Mouse (Mus musculus) lung, postnatal 0 days (tissue): ENCODE results near the gene Krtap16-1. TPM values are rescaled to one million over a fixed set of nuclear protein-coding genes. Genes with fewer than 3 reads are reported as not detected.

Source experiments
- ATAC-seq: fragments of 200-750 bp; cut with Nextera tagmentation; 2 replicates; pipeline ENCODE4 v1.8.0; 2017; ENCODE audit warnings: moderate library complexity
- DNase-seq: peaks from one replicate; pipeline ENCODE4 v3.0.0-alpha.2; 2016; ENCODE audit warnings: low spot score
- H3K27ac ChIP-seq: fragments of 300-500 bp; sonication (generic); 2 replicates; pipeline ENCODE4 v1.5.1; 2014; ENCODE audit warnings: antibody characterized with exemption, mild to moderate bottlenecking, low read length, mixed read lengths
- H3K27me3 ChIP-seq: fragments of 300-500 bp; sonication (generic); replicated peaks from 2 replicates; pipeline ENCODE4 v1.6.1; 2014; ENCODE audit warnings: low read length, mixed read lengths; ENCODE audit not compliant: insufficient read depth
- H3K36me3 ChIP-seq: fragments of 300-500 bp; sonication (generic); 2 replicates; pipeline ENCODE4 v1.6.1; 2014; ENCODE audit warnings: low read length, mixed read lengths; ENCODE audit not compliant: insufficient read depth
- H3K4me1 ChIP-seq: fragments of 300-500 bp; sonication (generic); 2 replicates; pipeline ENCODE4 v1.6.1; 2014; ENCODE audit warnings: antibody characterized with exemption, low read depth, low read length, mixed read lengths; ENCODE audit not compliant: insufficient read depth
- H3K4me2 ChIP-seq: fragments of 300-500 bp; sonication (generic); replicated peaks from 2 replicates; pipeline ENCODE4 v1.6.1; 2014; ENCODE audit warnings: low read depth, mild to moderate bottlenecking, low read length, moderate library complexity, mixed read lengths
- H3K4me3 ChIP-seq: fragments of 300-500 bp; sonication (generic); 2 replicates; pipeline ENCODE4 v1.5.1; 2014; ENCODE audit warnings: low read depth, low read length
- H3K9ac ChIP-seq: fragments of 300-500 bp; sonication (generic); replicated peaks from 2 replicates; pipeline ENCODE4 v1.6.1; 2014; ENCODE audit warnings: low read depth, mild to moderate bottlenecking
- H3K9me3 ChIP-seq: fragments of 300-500 bp; sonication (generic); 2 replicates; pipeline ENCODE4 v1.6.1; 2016; ENCODE audit warnings: low read length, mixed read lengths
- CTCF ChIP-seq: IDR thresholded peaks from 2 replicates; pipeline ENCODE4 v1.5.1; 2016; ENCODE audit warnings: antibody characterized with exemption, mild to moderate bottlenecking
- EP300 ChIP-seq: IDR thresholded peaks from 2 replicates; pipeline ENCODE4 v1.6.1; 2016; ENCODE audit warnings: antibody characterized with exemption, mild to moderate bottlenecking, control low read depth
- WGBS: fragments of 180-500 bp; shearing (Covaris S2); extraction: QIAGEN DNeasy Blood & Tissue Kit; methylation state at CpG from one replicate; pipeline ENCODE4 v1.1.7; 2014; 5-methylcytosine and 5-hydroxymethylcytosine counted together
- polyA plus RNA-seq: library from polyadenylated mRNA; unstranded; fragments of >200 nt; fragmentation: Nextera tagmentation; extraction: Ambion mirVana; gene quantifications from 2 replicates; pipeline ENCODE4 v1.2.1, GENCODE M21; 2015

The Krtap16-1 gene
- polyA plus RNA-seq, 1 experiment from 2014 or later: not detected

DNA sequence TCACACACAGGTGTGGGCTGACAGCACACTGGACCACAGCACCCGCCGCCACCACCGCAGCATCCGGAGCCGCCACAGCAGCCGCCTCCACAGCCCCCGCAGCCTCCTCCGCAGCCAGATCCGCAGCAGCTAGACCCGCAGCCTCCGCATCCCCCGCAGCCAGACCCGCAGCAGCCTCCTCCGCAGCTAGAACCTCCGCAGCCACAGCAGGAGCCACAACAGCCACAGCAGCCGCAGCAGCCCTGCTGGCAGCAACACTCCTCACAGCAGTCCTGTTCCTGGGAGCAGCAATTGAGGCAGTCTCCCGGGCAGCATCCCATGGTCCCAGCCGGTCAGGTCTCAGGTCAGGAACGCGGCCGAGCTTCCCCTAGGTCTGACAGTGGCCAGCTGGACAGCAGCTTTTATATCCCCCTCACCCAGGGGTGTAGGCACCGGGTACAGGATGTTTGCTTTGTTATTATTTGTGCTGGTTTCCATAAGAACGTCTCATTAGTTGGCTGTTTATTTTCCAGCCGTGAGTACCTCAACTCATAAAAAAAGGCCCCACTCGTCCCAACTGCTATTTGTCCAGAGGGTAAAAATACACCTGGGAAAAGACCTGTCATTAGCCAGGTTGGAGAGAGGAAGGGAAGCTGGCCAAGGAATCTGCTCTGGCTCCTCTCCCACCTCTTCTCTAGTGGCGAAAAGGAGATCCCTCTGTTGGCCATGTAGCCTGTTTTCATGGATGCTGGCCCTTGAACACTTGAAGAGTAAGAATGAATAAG lies 7.4 kb upstream of the Krtap16-1 start, which contains the start of gene Krtap17-1:
Gene Krtap17-1 (minus strand): TSS at position 375 of the 764 bp plus-strand sequence.
- H3K27me3 ChIP-seq: no peaks in the 10 kb centered on the region
- no peak within 1 kb of the TSS for H3K9ac ChIP-seq
- WGBS: 12% methylated on average over 23 of the region's 26 CpGs
- H3K4me2 ChIP-seq: no peak within 1 kb of the TSS
- no peak; the same call in 1 of the 2 replicates for TF ChIP-seq CTCF
- H3K9me3 ChIP-seq: no peaks in the 10 kb centered on the region
- ATAC-seq (peak; percentile 58), DNase-seq (no peak)
- no peak within 1 kb of the TSS for H3K4me3 ChIP-seq
- H3K27ac ChIP-seq: no peak within 1 kb of the TSS
- H3K4me1 ChIP-seq: no peaks in the 10 kb centered on the region
- no peaks in the 10 kb centered on the region for H3K36me3 ChIP-seq

DNA sequence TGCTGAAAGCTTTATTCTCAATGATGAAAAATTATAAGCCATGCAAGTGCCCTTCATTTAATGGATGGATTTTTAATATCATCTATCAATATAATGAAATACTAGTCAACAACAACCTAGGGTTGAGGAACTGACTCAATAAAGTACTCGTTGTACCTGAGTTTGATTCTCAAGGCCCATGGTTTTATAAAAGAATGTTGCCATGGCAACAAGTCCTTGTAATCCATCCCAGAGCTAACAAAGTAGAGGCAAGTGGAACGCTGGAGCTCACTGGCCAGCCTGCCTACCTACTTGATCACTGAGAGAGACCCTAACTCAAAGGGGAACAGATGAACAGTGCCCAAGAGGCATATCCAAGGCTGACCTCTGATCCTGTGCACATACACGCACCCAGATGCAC lies 4.2 kb upstream of the Krtap16-1 start:
- Histone ChIP-seq H3K9me3 (no peaks in the 10 kb centered on the region), H3K4me1 (no peaks in the 10 kb centered on the region), H3K4me2 (no peak overlapping the region), H3K27me3 (no peaks in the 10 kb centered on the region), H3K36me3 (no peaks in the 10 kb centered on the region), H3K4me3 (no peak overlapping the region), H3K9ac (no peak overlapping the region), H3K27ac (no peak overlapping the region)
- WGBS: 65% methylated on average over 3 of the region's 3 CpGs
- no peak for TF ChIP-seq CTCF
- TF ChIP-seq EP300: no peak
- ATAC-seq (no peak), DNase-seq (no peak)

DNA sequence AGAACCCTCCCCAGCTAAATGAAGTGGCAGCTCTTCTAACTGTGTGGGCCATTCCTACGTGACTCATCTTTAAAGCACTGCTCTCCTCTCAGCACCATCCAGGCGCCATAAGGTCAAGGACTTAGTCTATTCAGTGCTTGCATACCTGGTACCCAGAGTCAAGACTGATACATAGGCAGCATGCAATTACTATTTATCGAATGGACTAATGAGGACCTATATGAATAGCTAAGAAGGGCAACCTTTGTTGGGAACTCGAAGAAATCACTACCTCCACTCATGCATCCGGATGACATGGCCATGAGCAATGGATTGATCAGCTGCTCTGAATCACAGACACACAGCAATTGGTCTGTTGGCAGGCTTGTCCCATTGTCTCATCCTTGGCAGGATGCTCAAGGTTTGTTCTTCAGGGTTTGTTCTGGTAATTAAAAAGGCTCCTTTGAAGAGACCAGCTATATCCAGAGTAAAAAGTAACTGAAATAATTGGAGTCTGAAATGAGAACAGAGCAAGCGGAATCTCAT lies 3.5 kb upstream of the Krtap16-1 start:
- Histone ChIP-seq H3K4me3 (no peak overlapping the region), H3K9ac (no peak overlapping the region), H3K27ac (no peak overlapping the region), H3K4me1 (no peaks in the 10 kb centered on the region), H3K9me3 (no peaks in the 10 kb centered on the region), H3K27me3 (no peaks in the 10 kb centered on the region), H3K36me3 (no peaks in the 10 kb centered on the region), H3K4me2 (no peak overlapping the region)
- TF ChIP-seq EP300 (no peak), CTCF (no peak)
- 78% methylated on average over 6 of the region's 6 CpGs for WGBS
- DNase-seq (no peak), ATAC-seq (no peak)

GRCm38 (mm10) chr11:99988530-99988929 lies 2.1 kb upstream of the Krtap16-1 start:
- H3K27ac ChIP-seq: no peak overlapping the region
- no peaks in the 10 kb centered on the region for H3K4me1 ChIP-seq
- no peaks in the 10 kb centered on the region for H3K27me3 ChIP-seq
- DNase-seq (no peak), ATAC-seq (no peak)
- H3K36me3 ChIP-seq: no peaks in the 10 kb centered on the region
- WGBS: 83% methylated on average over 3 of the region's 3 CpGs
- H3K4me3 ChIP-seq: no peak overlapping the region
- no peak overlapping the region for H3K4me2 ChIP-seq
- TF ChIP-seq EP300 (no peak), CTCF (no peak)
- H3K9ac ChIP-seq: no peak overlapping the region
- H3K9me3 ChIP-seq: no peaks in the 10 kb centered on the region

GRCm38 (mm10) chr11:99985291-99986092 lies 905 bp downstream of the Krtap16-1 start:
- H3K9me3 ChIP-seq: no peaks in the 10 kb centered on the region
- DNase-seq (no peak), ATAC-seq (no peak)
- TF ChIP-seq EP300 (no peak), CTCF (no peak)
- WGBS: 70% methylated on average over 20 of the region's 20 CpGs
- H3K36me3 ChIP-seq: no peaks in the 10 kb centered on the region
- H3K9ac ChIP-seq: no peak overlapping the region
- H3K27me3 ChIP-seq: no peaks in the 10 kb centered on the region
- no peak overlapping the region for H3K4me3 ChIP-seq
- H3K4me1 ChIP-seq: no peaks in the 10 kb centered on the region
- H3K4me2 ChIP-seq: no peak overlapping the region
- no peak overlapping the region for H3K27ac ChIP-seq

DNA sequence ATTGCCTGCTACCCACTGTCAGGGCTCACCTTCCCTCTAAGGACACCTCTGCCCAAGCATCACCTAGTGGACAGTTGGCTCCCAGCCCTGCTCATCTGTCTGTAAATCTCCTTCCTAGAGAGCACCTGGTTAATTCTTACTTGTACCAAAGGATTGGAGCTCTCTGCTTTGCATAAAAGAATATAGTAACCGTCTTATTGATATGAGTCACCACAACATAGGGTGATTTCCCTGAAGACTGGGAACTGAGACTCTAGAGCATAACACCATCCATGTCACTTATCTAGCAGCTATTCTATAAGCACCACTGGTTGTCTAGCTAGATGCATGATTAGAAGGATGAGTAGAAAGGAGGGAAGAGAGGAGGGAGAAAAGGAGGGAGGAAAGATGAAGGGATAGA lies 3.0 kb downstream of the Krtap16-1 start:
- no peak for DNase-seq
- no peak for ATAC-seq
- H3K9me3 ChIP-seq: no peaks in the 10 kb centered on the region
- no peak overlapping the region for H3K4me2 ChIP-seq
- WGBS: 92% methylated on average over 1 of the region's 1 CpGs
- H3K4me1 ChIP-seq: no peaks in the 10 kb centered on the region
- H3K27me3 ChIP-seq: no peaks in the 10 kb centered on the region
- no peak overlapping the region for H3K9ac ChIP-seq
- H3K36me3 ChIP-seq: no peaks in the 10 kb centered on the region
- no peak overlapping the region for H3K27ac ChIP-seq
- no peak overlapping the region for H3K4me3 ChIP-seq
- TF ChIP-seq EP300: no peak
